Mouse (Mus musculus) gastrocnemius, postnatal 36 days (tissue): ENCODE measurements around the gene Kcnk12. TPM values are rescaled to one million over a fixed set of nuclear protein-coding genes. Genes with fewer than 3 reads are reported as not detected.

Source experiments
- DNase-seq, 2 experiments: peaks; one replicate each; pipeline ENCODE4 v3.0.0; 2022
- intact Hi-C: fragments of 180-260 bp; cut with DNase I; formaldehyde crosslinking; loops from one replicate; pipeline ENCODE4 v1.15.1; 2025
- total RNA-seq, 2 experiments: library from RNA; stranded (reverse); gene quantifications; 2 replicates each; pipeline ENCODE4 v1.2.3; 2021

Kcnk12 gene
- total RNA-seq, 2 experiments from 2014 or later = not detected

DNA sequence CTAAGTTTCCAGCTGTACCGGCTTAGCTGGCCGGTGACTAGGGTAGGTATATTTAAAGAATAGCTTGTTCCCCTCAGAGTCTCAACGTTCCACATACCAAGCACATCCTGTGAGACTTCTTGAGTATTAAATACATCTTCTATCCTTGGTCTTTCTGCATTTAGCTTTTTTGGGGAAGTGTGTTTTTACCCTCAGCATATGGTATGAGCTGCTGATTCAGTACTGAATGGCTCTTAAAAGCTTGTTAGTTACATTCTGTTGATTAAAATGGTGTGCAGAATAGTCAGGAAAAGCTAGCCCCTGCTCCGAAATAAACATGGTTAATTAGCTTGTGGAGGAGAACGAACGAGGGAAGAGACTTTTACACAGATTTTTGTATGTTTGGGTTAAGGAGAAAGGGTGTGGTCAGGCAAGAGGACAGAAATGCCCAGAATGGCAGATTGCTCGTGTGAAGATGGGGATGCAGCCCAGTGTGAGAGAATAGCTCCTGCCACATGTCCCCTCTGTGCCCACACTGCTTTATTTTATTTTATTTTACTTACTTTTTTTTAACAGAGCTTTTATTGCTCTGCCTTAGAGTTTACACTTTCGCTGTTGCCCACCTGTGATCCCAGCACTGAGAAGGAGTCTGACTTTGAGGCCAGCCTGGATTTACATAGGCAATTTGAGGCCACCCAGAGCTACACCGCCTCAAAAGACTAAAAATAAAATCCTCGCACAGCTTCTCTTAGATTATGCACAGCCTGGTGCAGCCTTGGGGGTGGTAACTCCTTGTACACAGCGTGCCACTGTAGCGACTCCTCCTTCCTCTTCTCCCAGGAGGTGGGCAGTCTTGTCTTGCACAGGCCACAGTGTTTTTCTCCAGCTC lies 71.1 kb downstream of the Kcnk12 start:
- no peak for DNase-seq
- intact Hi-C loops = no loop called here

DNA sequence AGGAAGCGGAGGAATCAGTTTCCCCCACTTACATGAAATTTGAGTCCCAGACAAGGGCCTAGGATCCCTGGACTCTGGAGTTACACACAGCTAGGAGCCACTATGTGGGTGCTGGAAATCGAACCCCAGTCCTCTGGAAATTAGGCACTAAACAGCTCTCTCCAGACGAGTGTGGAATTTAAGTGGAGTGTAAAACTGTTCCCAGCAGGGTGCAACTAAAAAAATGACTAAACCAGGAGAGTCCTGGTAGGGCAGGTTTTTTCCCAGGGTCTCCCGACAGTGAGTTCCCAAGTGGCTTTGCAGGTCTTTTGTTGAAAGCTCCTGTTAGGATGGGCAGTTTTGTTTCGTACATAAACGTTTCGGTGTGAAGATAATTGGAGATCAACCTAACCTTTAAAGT lies 73.1 kb downstream of the Kcnk12 start:
- intact Hi-C loops = no loop called here
- DNase-seq = no peak

DNA sequence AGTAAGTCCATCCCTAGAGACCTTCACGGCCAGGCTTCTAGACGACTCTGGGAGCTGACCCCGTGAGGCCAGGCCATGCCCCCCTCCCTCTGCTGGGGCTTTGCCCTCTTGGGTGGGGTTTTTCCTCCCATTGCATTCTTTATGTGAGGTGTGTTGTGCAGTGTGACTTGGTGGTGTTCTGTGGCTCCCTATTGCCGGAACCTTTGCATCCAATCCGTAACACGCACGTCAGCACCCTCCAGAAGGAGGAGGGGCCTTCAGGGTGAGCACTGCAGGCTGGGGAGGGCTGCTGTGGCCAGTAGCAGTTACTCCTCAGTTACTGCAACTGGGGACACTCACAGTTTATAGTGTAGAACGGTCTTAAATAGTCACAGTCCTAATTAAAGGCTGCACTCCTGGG lies 97.7 kb downstream of the Kcnk12 start:
- no peak for DNase-seq
- intact Hi-C loops = no loop called here

DNA sequence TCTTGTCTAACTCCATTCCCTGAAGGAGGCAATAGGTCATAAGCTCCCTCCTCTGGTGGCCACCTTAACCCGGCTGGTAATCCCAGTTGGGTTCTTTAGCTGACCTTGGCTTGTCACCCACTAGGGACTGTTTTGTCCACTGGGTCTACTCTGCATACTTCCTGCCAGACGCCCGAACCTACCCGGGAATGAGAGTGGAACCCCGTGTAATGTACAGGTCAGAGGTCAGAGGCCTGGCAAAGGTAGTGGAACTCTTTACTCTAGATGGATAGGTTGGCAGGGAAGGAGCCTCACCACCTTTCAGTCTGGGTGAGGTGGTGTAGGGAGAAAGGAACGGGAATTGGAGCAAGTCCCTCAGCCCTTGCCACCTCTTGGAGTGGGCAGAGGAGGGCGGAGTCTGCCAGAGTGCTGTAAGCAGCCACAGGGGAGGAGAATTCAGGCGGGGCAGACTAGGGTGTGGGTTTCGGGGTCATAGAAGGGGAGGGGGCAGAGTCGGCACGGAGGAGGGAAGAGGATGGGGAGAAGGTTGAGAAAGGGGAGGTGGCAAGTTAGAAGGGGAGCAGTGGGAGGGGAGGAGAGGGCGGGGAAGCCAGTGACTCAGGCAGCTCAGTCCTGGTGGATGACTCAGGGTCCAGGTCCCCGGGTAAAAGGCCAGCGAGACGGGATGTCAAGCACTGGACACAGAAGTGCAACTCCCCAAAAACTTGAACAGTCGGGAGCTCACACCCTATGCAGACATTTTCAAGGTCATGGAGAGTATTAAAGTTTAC lies 98.6 kb downstream of the Kcnk12 start:
- intact Hi-C loops = no loop called here
- DNase-seq = no peak

DNA sequence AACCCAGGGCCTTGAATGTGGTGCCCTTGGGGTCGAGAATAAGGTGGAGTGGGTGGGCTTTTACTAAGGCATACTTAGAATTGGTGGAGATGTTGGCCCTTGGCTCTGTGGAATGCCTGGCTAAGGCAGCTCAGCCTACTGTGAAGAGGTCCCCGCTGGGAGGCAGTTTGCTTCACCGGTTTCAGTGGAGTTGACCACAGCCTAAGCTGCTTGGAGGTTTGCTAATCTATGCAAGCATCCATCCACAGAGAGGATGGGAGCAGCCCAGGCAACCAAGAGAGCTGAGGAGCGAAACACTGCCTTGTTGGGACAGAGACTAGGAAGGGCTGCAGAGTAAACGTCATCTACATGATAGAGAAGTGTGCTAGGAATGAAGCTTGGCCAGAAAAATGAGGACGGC lies 101.0 kb downstream of the Kcnk12 start:
- intact Hi-C loops = no loop called here
- DNase-seq = no peak

DNA sequence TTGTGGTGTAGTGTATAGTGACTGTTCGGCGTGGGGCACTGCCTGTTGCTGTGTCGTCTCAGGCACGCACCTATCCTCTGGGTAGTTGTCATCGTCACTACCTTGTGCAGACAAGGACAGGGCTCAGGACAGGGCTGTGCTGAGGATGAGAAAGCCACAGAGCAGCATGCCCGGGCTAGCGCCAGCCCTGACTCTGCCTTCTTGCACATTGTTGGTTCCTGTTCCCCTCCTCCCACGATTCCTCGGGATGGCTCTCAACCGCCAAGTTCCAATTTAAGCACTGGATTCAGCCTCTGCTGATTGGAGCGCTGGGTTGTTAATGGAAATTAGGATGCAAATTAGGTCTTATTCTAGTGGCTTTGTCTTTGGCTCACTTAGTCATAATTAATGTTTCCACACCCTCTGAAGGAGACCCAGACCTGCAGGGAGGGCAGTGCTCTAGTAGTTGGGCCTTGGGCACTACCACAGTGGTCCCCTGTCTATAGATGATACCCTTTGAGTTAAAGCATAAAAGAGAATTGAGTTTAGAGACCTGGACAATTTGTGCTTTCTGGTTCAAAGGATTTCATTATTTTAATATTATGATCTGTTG lies 101.8 kb downstream of the Kcnk12 start:
- no peak for DNase-seq
- intact Hi-C loops = no loop called here

Other genes with a start within 250 kb of the Kcnk12 start
- not detected for gene Epcam, start 162.0 kb downstream of the Kcnk12 start, total RNA-seq
- gene Msh2, start 125.7 kb downstream of the Kcnk12 start, total RNA-seq = 1 to 10 TPM; 8.0 TPM
- gene Rpl36-ps4, start 123.0 kb upstream of the Kcnk12 start, total RNA-seq = not detected
- gene Msh6, start 177.1 kb upstream of the Kcnk12 start, total RNA-seq = 1 to 10 TPM; 4.1 to 5.0 TPM